Mouse (Mus musculus): ENCODE results near the gene Duox1. TPM values are rescaled to one million over a fixed set of nuclear protein-coding genes. Genes with fewer than 3 reads are reported as not detected.
"Not testable (repeated sequence)": the region's sequence is repeated elsewhere in the genome, so short reads cannot be mapped to it uniquely, and the experiment has no call there.

The Duox1 gene
- polyA plus RNA-seq, 1 experiment = 0.10 TPM

DNA sequence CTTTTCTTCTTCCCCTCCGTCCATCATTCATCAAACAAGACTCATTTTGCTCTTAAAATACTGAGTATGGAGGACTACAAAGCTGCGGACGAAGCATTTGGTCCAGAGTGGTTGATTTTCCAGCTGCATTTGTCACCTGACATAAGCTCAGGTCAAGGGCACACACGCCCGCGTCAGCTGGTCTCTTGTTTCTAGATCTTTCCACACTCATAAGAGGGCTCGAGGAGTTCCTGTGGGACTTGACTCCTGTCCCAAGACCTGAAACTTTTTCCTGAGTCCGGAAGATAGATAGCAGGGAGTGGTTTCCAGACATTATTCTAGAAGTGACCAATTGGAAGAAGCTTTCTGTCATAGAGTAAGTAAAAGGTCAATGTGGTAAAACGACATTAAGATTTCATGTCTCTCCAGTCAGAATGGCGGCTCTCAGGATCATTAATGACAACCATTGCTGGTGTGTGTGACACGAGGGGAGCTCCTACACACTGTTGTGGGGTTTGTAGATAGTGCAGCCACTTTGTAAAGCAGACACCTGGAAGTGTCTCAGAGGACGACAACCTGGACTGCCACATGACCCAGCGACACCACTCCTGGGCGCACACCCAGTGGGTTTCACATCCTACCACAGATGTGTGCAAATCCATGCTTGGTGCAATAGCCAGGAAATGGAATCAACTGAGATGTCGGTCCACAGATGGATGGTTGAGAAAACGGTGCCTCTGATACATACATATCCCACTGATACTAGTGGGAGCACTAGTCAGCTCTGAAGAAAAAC is 66.0 kb downstream of the Duox1 start:
- Histone ChIP-seq H3K27me3 (ENCODE audit: control insufficient read depth, insufficient read depth, insufficient read length) (no peaks in the 10 kb centered on the region), H3K36me3 (ENCODE audit: control insufficient read depth, insufficient read depth) (no peaks in the 10 kb centered on the region), H3ac (ENCODE audit: control insufficient read depth, insufficient read length) (no peak overlapping the region), H3K79me2 (ENCODE audit: control insufficient read depth, insufficient read depth) (no peaks in the 10 kb centered on the region), H3K4me3 (no peak overlapping the region), H3K4me2 (ENCODE audit: low read depth) (no peak overlapping the region)
- TF ChIP-seq TCF12 (IDR thresholded peaks at IDR 0.05; ENCODE audit: insufficient read depth, poor library complexity, severe bottlenecking) = no peak
- TF ChIP-seq REST (IDR thresholded peaks at IDR 0.05; ENCODE audit: insufficient read depth, insufficient read length) = no peak
- no peak for TF ChIP-seq SRF (IDR thresholded peaks at IDR 0.05; ENCODE audit: control insufficient read depth, insufficient read length, low read depth)
- no peak for TF ChIP-seq USF1 (IDR thresholded peaks at IDR 0.05; ENCODE audit: low read depth)
- no peak for TF ChIP-seq MYOD1 (IDR thresholded peaks at IDR 0.05; ENCODE audit: control insufficient read depth in 1 of 3, insufficient read length in 2 of 3, low read depth in 2 of 3)
- no peak for TF ChIP-seq MYOG (IDR thresholded peaks at IDR 0.05; ENCODE audit: control insufficient read depth in 1 of 3, insufficient read depth in 1 of 3, insufficient read length in 2 of 3, low read depth in 2 of 3)
- TF ChIP-seq MAX (IDR thresholded peaks at IDR 0.05; ENCODE audit: low read depth) = no peak
- no peak for TF ChIP-seq TCF3 (IDR thresholded peaks at IDR 0.05; ENCODE audit: insufficient read length, low read depth)
- TF ChIP-seq E2F4 (IDR thresholded peaks at IDR 0.05; ENCODE audit: insufficient read depth) = no peak
- TF ChIP-seq POLR2AphosphoS2 (IDR thresholded peaks at IDR 0.05; ENCODE audit: insufficient read length, low read depth) = no peak
- TF ChIP-seq CEBPB (IDR thresholded peaks at IDR 0.05; ENCODE audit: insufficient read depth, poor library complexity, severe bottlenecking) = no peak
- TF ChIP-seq POLR2A (IDR thresholded peaks at IDR 0.05; ENCODE audit: insufficient read length, low read depth) = no peak

GRCm38 (mm10) chr2:122382121-122382520 is 66.6 kb downstream of the Duox1 start:
- H3K36me3 ChIP-seq (ENCODE audit: control insufficient read depth, insufficient read depth) = no peaks in the 10 kb centered on the region
- no peak overlapping the region for H3ac ChIP-seq (ENCODE audit: control insufficient read depth, insufficient read length)
- TF ChIP-seq TCF3 (IDR thresholded peaks at IDR 0.05; ENCODE audit: insufficient read length, low read depth) = no peak
- no peak for TF ChIP-seq POLR2AphosphoS2 (IDR thresholded peaks at IDR 0.05; ENCODE audit: insufficient read length, low read depth)
- no peak for TF ChIP-seq TCF12 (IDR thresholded peaks at IDR 0.05; ENCODE audit: insufficient read depth, poor library complexity, severe bottlenecking)
- TF ChIP-seq MYOD1 (IDR thresholded peaks at IDR 0.05; ENCODE audit: control insufficient read depth in 1 of 3, insufficient read length in 2 of 3, low read depth in 2 of 3) = no peak
- TF ChIP-seq REST (IDR thresholded peaks at IDR 0.05; ENCODE audit: insufficient read depth, insufficient read length) = no peak
- TF ChIP-seq USF1 (IDR thresholded peaks at IDR 0.05; ENCODE audit: low read depth) = no peak
- no peak for TF ChIP-seq CEBPB (IDR thresholded peaks at IDR 0.05; ENCODE audit: insufficient read depth, poor library complexity, severe bottlenecking)
- TF ChIP-seq MAX (IDR thresholded peaks at IDR 0.05; ENCODE audit: low read depth) = no peak
- no peak for TF ChIP-seq POLR2A (IDR thresholded peaks at IDR 0.05; ENCODE audit: insufficient read length, low read depth)
- TF ChIP-seq SRF (IDR thresholded peaks at IDR 0.05; ENCODE audit: control insufficient read depth, insufficient read length, low read depth) = no peak
- no peak for TF ChIP-seq E2F4 (IDR thresholded peaks at IDR 0.05; ENCODE audit: insufficient read depth)
- TF ChIP-seq MYOG (IDR thresholded peaks at IDR 0.05; ENCODE audit: control insufficient read depth in 1 of 3, insufficient read depth in 1 of 3, insufficient read length in 2 of 3, low read depth in 2 of 3) = no peak
- no peak overlapping the region for H3K4me2 ChIP-seq (ENCODE audit: low read depth)
- no peaks in the 10 kb centered on the region for H3K79me2 ChIP-seq (ENCODE audit: control insufficient read depth, insufficient read depth)
- H3K27me3 ChIP-seq (ENCODE audit: control insufficient read depth, insufficient read depth, insufficient read length) = no peaks in the 10 kb centered on the region
- no peak overlapping the region for H3K4me3 ChIP-seq

GRCm38 (mm10) chr2:122385095-122385494 is 69.6 kb downstream of the Duox1 start:
- TF ChIP-seq MYOG (IDR thresholded peaks at IDR 0.05; ENCODE audit: control insufficient read depth in 1 of 3, insufficient read depth in 1 of 3, insufficient read length in 2 of 3, low read depth in 2 of 3) (no peak), REST (IDR thresholded peaks at IDR 0.05; ENCODE audit: insufficient read depth, insufficient read length) (no peak), POLR2AphosphoS2 (IDR thresholded peaks at IDR 0.05; ENCODE audit: insufficient read length, low read depth) (no peak), CEBPB (IDR thresholded peaks at IDR 0.05; ENCODE audit: insufficient read depth, poor library complexity, severe bottlenecking) (no peak), E2F4 (IDR thresholded peaks at IDR 0.05; ENCODE audit: insufficient read depth) (no peak), TCF3 (IDR thresholded peaks at IDR 0.05; ENCODE audit: insufficient read length, low read depth) (no peak), TCF12 (IDR thresholded peaks at IDR 0.05; ENCODE audit: insufficient read depth, poor library complexity, severe bottlenecking) (no peak), POLR2A (IDR thresholded peaks at IDR 0.05; ENCODE audit: insufficient read length, low read depth) (no peak), MAX (IDR thresholded peaks at IDR 0.05; ENCODE audit: low read depth) (no peak), SRF (IDR thresholded peaks at IDR 0.05; ENCODE audit: control insufficient read depth, insufficient read length, low read depth) (no peak), USF1 (IDR thresholded peaks at IDR 0.05; ENCODE audit: low read depth) (no peak), MYOD1 (IDR thresholded peaks at IDR 0.05; ENCODE audit: control insufficient read depth in 1 of 3, insufficient read length in 2 of 3, low read depth in 2 of 3) (no peak)
- no peaks in the 10 kb centered on the region for H3K36me3 ChIP-seq (ENCODE audit: control insufficient read depth, insufficient read depth)
- H3K4me3 ChIP-seq = no peak overlapping the region
- H3K4me2 ChIP-seq (ENCODE audit: low read depth) = no peak overlapping the region
- H3K79me2 ChIP-seq (ENCODE audit: control insufficient read depth, insufficient read depth) = no peaks in the 10 kb centered on the region
- no peaks in the 10 kb centered on the region for H3K27me3 ChIP-seq (ENCODE audit: control insufficient read depth, insufficient read depth, insufficient read length)
- H3ac ChIP-seq (ENCODE audit: control insufficient read depth, insufficient read length) = no peak overlapping the region

DNA sequence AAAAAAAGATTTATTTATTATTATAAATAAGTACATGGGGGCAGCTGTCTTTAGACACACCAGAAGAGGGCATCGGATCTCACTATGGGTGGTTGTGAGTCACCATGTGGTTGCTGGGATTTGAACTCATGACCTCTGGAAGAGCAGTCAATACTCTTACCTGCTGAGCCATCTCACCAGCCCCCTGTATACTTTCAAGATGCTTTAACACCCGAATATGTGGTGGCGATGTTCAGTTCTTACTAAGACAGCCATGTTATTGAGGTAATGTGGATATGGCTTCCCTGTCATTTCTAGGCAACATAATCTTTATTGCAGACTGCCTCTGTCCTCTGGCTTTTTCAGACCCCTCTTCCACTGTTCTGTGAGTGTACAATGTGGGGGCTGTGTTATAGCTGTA is 71.7 kb downstream of the Duox1 start:
- H3K4me2 ChIP-seq (ENCODE audit: low read depth); H3K36me3 ChIP-seq (ENCODE audit: control insufficient read depth, insufficient read depth); H3K27me3 ChIP-seq (ENCODE audit: control insufficient read depth, insufficient read depth, insufficient read length); H3ac ChIP-seq (ENCODE audit: control insufficient read depth, insufficient read length); H3K4me3 ChIP-seq; H3K79me2 ChIP-seq (ENCODE audit: control insufficient read depth, insufficient read depth): not testable (repeated sequence)

DNA sequence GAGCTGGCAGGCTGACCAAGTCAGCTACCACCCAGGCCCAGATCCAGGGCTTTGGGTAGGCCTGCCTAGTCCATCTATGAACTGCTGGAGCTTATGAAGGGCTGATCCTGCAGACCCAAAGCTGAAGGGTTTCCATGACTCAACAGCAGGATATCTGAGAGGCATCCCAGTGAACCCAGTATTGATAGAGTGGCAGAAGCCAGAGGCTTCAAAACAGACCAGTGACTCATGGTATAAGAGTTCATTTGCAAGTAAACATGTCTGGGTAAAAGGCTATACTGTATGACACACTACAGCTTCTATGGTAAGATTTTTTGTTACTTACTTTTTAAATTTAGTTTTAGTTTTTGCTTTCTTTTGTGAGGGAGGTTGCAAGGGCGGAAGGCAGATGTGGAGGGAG is 80.7 kb downstream of the Duox1 start:
- no peaks in the 10 kb centered on the region for H3K79me2 ChIP-seq (ENCODE audit: control insufficient read depth, insufficient read depth)
- TF ChIP-seq USF1 (IDR thresholded peaks at IDR 0.05; ENCODE audit: low read depth) = no peak
- TF ChIP-seq MAX (IDR thresholded peaks at IDR 0.05; ENCODE audit: low read depth) = no peak
- no peak for TF ChIP-seq SRF (IDR thresholded peaks at IDR 0.05; ENCODE audit: control insufficient read depth, insufficient read length, low read depth)
- no peak for TF ChIP-seq MYOD1 (IDR thresholded peaks at IDR 0.05; ENCODE audit: control insufficient read depth in 1 of 3, insufficient read length in 2 of 3, low read depth in 2 of 3)
- TF ChIP-seq CEBPB (IDR thresholded peaks at IDR 0.05; ENCODE audit: insufficient read depth, poor library complexity, severe bottlenecking) = no peak
- no peak for TF ChIP-seq MYOG (IDR thresholded peaks at IDR 0.05; ENCODE audit: control insufficient read depth in 1 of 3, insufficient read depth in 1 of 3, insufficient read length in 2 of 3, low read depth in 2 of 3)
- no peak for TF ChIP-seq E2F4 (IDR thresholded peaks at IDR 0.05; ENCODE audit: insufficient read depth)
- TF ChIP-seq REST (IDR thresholded peaks at IDR 0.05; ENCODE audit: insufficient read depth, insufficient read length) = no peak
- no peak for TF ChIP-seq POLR2AphosphoS2 (IDR thresholded peaks at IDR 0.05; ENCODE audit: insufficient read length, low read depth)
- no peak for TF ChIP-seq TCF3 (IDR thresholded peaks at IDR 0.05; ENCODE audit: insufficient read length, low read depth)
- no peak for TF ChIP-seq TCF12 (IDR thresholded peaks at IDR 0.05; ENCODE audit: insufficient read depth, poor library complexity, severe bottlenecking)
- TF ChIP-seq POLR2A (IDR thresholded peaks at IDR 0.05; ENCODE audit: insufficient read length, low read depth) = no peak
- peaks cover 6% of the 10 kb centered on the region for H3K27me3 ChIP-seq (ENCODE audit: control insufficient read depth, insufficient read depth, insufficient read length)
- no peak overlapping the region for H3K4me3 ChIP-seq
- no peaks in the 10 kb centered on the region for H3K36me3 ChIP-seq (ENCODE audit: control insufficient read depth, insufficient read depth)
- H3K4me2 ChIP-seq (ENCODE audit: low read depth) = no peak overlapping the region
- H3ac ChIP-seq (ENCODE audit: control insufficient read depth, insufficient read length) = no peak overlapping the region

Data from myocyte (in vitro differentiated cells).